Mouse (Mus musculus) midbrain, postnatal 0 days (tissue): Measurements from ENCODE around the gene Ifit3. TPM values are rescaled to one million over a fixed set of nuclear protein-coding genes. Genes with fewer than 3 reads are reported as not detected.
A peak's percentile ranks its signal among the peaks of the same experiment; 100 is the strongest.
"Not testable (repeated sequence)": the region's sequence is repeated elsewhere in the genome, so short reads cannot be mapped to it uniquely, and the experiment has no call there.

Experiments used
- ATAC-seq: fragments of 200-750 bp; cut with Nextera tagmentation; 2 replicates; pipeline ENCODE4 v1.8.0; 2017; ENCODE audit warnings: moderate number of reproducible peaks, mild to moderate bottlenecking, moderate TSS enrichment, moderate library complexity; ENCODE audit not compliant: low FRiP score
- DNase-seq: peaks from one replicate; pipeline ENCODE4 v3.0.0-alpha.2; 2015; ENCODE audit warnings: low spot score
- H3K27ac ChIP-seq: fragments of 300-500 bp; sonication (generic); 2 replicates; pipeline ENCODE4 v1.5.1; 2014; ENCODE audit warnings: low read depth, mild to moderate bottlenecking, low read length, mixed read lengths
- H3K27me3 ChIP-seq: fragments of 300-500 bp; sonication (generic); 2 replicates; pipeline ENCODE4 v1.6.1; 2014; ENCODE audit warnings: low read length, control low read depth, mixed read lengths; ENCODE audit not compliant: insufficient read depth
- H3K36me3 ChIP-seq: fragments of 300-500 bp; sonication (generic); 2 replicates; pipeline ENCODE4 v1.6.1; 2014; ENCODE audit warnings: low read length, control low read depth, mixed read lengths; ENCODE audit not compliant: insufficient read depth
- H3K4me1 ChIP-seq: fragments of 300-500 bp; sonication (generic); 2 replicates; pipeline ENCODE4 v1.6.1; 2014; ENCODE audit warnings: mild to moderate bottlenecking, control low read depth, antibody characterized with exemption, low read length, mixed read lengths; ENCODE audit not compliant: insufficient read depth
- H3K4me2 ChIP-seq: fragments of 300-500 bp; sonication (generic); 2 replicates; pipeline ENCODE4 v1.6.1; 2014; ENCODE audit warnings: low read depth, mild to moderate bottlenecking, low read length, mixed read lengths; ENCODE audit not compliant: poor library complexity, severe bottlenecking
- H3K4me3 ChIP-seq: fragments of 300-500 bp; sonication (generic); 2 replicates; pipeline ENCODE4 v1.5.1; 2014; ENCODE audit warnings: low read depth, mild to moderate bottlenecking, low read length, moderate library complexity
- H3K9ac ChIP-seq: fragments of 300-500 bp; sonication (generic); replicated peaks from 2 replicates; pipeline ENCODE4 v1.6.1; 2014; ENCODE audit warnings: mild to moderate bottlenecking, low read length, moderate library complexity, mixed read lengths; ENCODE audit not compliant: poor library complexity, severe bottlenecking
- H3K9me3 ChIP-seq: fragments of 300-500 bp; sonication (generic); 2 replicates; pipeline ENCODE4 v1.6.1; 2016; ENCODE audit warnings: low read length, control low read depth
- CTCF ChIP-seq: IDR thresholded peaks from 2 replicates; pipeline ENCODE4 v1.5.1; 2016; ENCODE audit warnings: antibody characterized with exemption, mild to moderate bottlenecking
- WGBS: fragments of 180-500 bp; shearing (Covaris S2); extraction: QIAGEN DNeasy Blood & Tissue Kit; methylation state at CpG from one replicate; pipeline ENCODE4 v1.1.7; 2014; 5-methylcytosine and 5-hydroxymethylcytosine counted together
- polyA plus RNA-seq: library from polyadenylated mRNA; unstranded; fragments of >200 nt; fragmentation: Nextera tagmentation; extraction: Ambion mirVana; gene quantifications from 2 replicates; pipeline ENCODE4 v1.2.1, GENCODE M21; 2015
- total RNA-seq: library from RNA; depleted of rRNA; stranded (reverse); fragments of >200 nt; gene quantifications from 2 replicates; pipeline ENCODE4 v1.2.3, GENCODE M21; 2014

The Ifit3 gene
- total and polyA plus RNA-seq, 2 experiments from 2014 or later: 0.82 to 2.9 TPM

DNA sequence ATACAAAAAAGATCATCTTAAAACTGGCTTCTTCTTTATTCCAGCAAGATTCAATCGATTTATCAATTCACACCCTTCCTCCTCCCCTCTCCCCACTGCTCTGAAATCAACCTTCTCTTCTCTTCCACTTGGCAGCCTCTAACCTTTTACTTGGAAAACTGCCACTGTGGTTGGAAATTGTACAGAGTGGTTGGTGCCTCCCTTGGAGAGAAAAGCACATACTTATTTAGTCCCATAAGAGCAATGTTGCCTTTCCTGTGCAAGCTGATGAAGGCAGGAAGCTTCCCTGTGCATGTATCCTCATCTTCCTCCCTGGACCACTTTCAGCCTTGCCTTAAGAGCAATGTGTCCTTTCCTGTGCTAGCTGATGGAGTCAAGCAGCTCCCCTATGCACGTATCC lies 15.0 kb downstream of the Ifit3 start:
- Histone ChIP-seq H3K4me3 (no peak overlapping the region), H3K4me2 (no peak overlapping the region), H3K9me3 (no peaks in the 10 kb centered on the region), H3K9ac (no peak overlapping the region), H3K27me3 (no peaks in the 10 kb centered on the region), H3K36me3 (no peaks in the 10 kb centered on the region), H3K27ac (no peak overlapping the region), H3K4me1 (no peaks in the 10 kb centered on the region)
- TF ChIP-seq CTCF: no peak
- 75% methylated on average over 2 of the region's 2 CpGs for WGBS
- ATAC-seq: no peak
- peak; percentile 52 for DNase-seq

DNA sequence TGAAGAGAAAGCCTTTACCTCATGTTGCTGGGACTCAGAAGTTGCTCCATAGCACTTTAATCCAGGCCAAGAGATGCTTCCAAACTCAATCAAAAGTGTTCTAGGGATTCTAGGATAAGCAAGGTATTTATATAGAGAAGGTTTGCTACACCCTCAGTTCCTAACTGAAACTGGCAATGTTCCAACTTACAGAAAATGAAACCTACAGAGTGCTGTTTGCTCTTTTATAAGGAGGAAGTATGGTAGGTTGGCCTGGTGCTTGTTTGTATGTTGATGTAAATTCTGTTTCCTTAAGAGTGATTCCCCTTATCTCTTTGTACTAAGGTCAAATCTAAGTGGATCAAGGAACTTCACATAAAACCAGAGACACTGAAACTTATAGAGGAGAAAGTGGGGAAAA lies 15.9 kb downstream of the Ifit3 start:
- not testable (repeated sequence) for H3K4me1 ChIP-seq, H3K9ac ChIP-seq, H3K27ac ChIP-seq, H3K4me2 ChIP-seq, H3K27me3 ChIP-seq, DNase-seq, H3K4me3 ChIP-seq, H3K9me3 ChIP-seq, ATAC-seq, H3K36me3 ChIP-seq

DNA sequence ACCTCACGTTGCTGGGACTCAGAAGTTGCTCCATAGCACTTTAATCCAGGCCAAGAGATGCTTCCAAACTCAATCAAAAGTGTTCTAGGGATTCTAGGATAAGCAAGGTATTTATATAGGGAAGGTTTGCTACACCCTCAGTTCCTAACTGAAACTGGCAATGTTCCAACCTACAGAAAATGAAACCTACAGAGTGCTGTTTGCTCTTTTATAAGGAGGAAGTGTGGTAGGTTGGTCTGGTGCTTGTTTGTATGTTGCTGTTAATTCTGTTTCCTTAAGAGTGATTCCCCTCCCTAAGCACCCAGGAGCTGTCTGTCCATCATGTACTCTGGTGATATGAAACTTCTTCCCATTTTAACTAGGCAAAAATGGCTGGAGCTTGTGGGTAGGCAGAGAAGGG lies 18.6 kb downstream of the Ifit3 start, which contains the start of gene Ifit1bl1:
Ifit1bl1 (minus strand) TSS at position 69 of the 400 bp plus-strand sequence.
- not testable (repeated sequence) for ATAC-seq, H3K4me2 ChIP-seq

DNA sequence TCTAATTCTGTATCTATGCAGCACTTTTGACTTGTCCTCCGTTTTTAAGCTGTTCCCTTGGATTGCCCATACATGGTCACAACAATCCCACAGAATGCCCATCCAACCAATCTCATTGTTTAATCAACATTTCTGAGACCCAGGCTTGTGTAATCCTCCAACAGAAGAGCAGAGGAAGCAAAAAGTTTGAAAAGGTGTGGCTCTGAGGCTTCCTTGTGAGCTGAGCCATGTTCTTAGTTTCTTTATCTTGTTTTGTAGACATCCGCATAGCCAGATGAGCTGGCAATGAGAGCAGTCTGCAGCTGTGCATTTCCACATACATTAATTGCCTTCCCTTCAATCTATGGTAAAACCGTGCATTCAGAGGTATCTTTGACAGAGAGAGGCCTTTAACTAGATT lies 22.1 kb downstream of the Ifit3 start:
- H3K36me3 ChIP-seq: no peaks in the 10 kb centered on the region
- WGBS: 89% methylated on average over 3 of the region's 3 CpGs
- H3K27me3 ChIP-seq: no peaks in the 10 kb centered on the region
- DNase-seq (no peak), ATAC-seq (no peak)
- no peaks in the 10 kb centered on the region for H3K4me1 ChIP-seq
- H3K4me2 ChIP-seq: no peak overlapping the region
- TF ChIP-seq CTCF: no peak
- H3K4me3 ChIP-seq: no peak overlapping the region
- H3K27ac ChIP-seq: no peak overlapping the region
- H3K9me3 ChIP-seq: no peaks in the 10 kb centered on the region
- H3K9ac ChIP-seq: no peak overlapping the region

More for the DNA sequence above, 18.6 kb downstream of the Ifit3 start, which contains the start of gene Ifit1bl1:
- H3K4me1 ChIP-seq, DNase-seq, H3K4me3 ChIP-seq, H3K27me3 ChIP-seq, H3K9me3 ChIP-seq, H3K27ac ChIP-seq, H3K36me3 ChIP-seq, H3K9ac ChIP-seq: not testable (repeated sequence)
- WGBS: 37% methylated on average over 1 of the region's 1 CpGs

DNA sequence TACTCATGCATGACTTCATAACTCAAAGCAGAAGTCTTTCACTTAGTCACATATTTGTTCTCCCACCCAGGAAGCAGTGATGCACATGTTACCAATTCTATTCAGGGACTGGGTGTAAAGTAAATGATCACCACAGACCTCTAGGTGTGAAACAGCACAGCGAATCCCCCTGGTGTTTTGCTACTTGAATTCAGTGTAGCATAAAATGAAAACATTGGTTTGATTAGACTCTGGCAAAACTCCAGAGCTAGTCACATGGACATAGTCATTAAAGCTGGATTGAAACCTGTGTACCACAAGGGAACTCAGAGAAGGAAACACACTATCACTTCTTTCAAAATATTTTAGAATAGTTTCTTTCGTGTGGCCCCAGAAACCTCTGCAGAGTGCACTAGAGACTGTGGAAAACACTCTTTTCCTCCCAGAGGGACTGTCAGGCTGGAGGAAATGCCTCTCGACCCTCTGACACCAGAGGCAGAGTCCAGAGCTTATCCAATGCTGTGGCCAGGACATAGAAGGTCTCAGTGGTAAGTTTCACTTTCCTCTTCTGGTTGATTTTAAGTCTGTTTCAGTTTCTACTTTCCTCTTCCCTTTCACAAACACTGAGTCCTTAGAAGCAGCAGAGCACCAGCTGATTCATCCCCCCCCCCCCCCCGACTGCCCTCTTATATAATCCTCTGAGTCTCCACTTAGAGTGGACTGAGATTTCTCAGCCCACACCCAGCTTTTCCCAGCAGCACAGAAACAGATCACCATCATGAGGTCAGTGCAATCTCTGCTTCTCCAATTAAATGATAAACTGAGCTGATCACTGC lies 24.1 kb downstream of the Ifit3 start, which contains the start of gene Ifit3b:
Ifit3b (plus strand) TSS at position 734 of the 815 bp plus-strand sequence.
- peak; percentile 53 for DNase-seq
- WGBS: 52% methylated on average over 4 of the region's 4 CpGs

DNA sequence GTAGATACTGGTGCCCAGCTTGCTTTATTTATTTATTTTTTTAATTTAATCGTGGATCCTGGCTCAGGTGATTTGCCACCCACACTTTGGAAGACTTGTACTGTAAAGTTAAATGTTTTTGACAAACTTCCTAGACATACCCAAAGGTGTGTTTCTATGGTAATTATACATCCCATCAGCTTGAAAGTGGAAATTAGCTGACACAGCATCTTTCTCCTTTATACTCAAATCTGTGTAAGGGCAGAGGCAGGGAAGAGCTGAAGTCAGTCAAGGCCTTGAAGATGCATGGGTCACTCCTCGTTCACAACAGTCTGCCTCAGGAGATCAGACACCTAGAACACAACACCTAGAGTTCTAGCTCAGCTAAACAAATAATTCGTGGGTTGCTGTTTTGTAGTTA lies 26.8 kb downstream of the Ifit3 start:
- not testable (repeated sequence) for H3K4me1 ChIP-seq, H3K36me3 ChIP-seq, H3K4me3 ChIP-seq, H3K27me3 ChIP-seq, DNase-seq, H3K9me3 ChIP-seq, H3K27ac ChIP-seq, H3K9ac ChIP-seq, H3K4me2 ChIP-seq, ATAC-seq
- WGBS: 72% methylated on average over 3 of the region's 3 CpGs

More for the DNA sequence above, 24.1 kb downstream of the Ifit3 start, which contains the start of gene Ifit3b:
- H3K9me3 ChIP-seq, H3K36me3 ChIP-seq, H3K4me2 ChIP-seq, H3K9ac ChIP-seq, H3K4me3 ChIP-seq, H3K27ac ChIP-seq, H3K27me3 ChIP-seq, H3K4me1 ChIP-seq: not testable (repeated sequence)
- peak; percentile 50 for ATAC-seq

DNA sequence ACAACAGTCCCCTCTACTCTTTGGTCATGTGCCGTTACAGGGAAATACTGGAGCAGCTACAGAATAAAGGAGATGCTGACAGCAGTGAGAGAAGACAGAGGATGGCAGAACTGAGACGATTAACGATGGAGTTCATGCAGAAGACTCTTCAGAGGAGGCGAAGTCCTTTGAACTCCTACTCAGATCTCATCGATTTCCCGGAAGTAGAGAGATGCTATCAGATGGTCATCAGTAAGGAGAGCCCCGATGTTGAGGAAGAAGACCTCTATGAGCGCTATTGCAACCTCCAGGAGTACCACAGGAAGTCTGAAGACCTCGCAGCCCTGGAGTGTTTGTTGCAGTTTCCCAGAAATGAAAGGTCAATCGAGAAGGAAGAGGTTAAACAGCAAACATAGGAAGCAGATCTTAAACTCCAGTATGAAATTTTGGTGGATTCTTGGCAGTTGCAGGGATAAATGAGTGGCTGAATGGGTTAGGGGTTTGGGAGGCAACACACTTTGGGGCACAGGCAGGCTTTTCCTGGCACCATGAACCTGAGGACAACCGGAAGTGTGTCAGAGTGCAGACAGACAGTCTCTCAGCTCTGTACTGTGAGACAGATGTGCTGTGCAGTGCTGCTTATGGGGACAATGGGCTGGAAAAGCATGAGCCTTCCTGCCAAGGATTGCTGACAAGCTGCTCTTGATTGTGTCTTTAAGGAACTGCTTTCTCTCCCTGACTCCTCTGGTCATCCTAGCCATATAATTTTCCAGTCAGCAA lies 29.1 kb downstream of the Ifit3 start:
- H3K27ac ChIP-seq, H3K36me3 ChIP-seq, H3K9me3 ChIP-seq, H3K4me2 ChIP-seq, H3K4me3 ChIP-seq, H3K27me3 ChIP-seq, ATAC-seq, DNase-seq, H3K4me1 ChIP-seq, H3K9ac ChIP-seq: not testable (repeated sequence)
- WGBS: 88% methylated on average over 5 of the region's 11 CpGs
